9 mouse cellular contexts compared by ENCODE assay signal in the genomic region with DNA sequence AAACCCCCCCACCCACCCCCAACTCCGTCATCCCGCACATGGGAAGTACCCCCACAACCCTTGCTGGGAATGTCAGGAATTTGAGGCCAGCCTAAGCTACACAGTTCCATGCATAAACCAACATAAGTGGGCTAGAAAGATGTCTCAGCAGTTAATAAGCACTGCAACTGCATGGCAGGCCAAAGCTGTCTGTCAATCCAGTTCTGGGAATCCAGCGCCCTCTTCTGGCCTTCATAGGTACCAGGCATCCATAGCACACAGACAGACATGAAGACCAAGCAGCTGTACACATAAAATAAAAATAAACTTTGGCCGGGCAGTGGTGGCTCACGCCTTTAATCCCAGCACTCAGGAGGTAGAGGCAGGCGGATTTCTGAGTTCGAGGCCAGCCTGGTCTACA. TPM values are rescaled to one million over a fixed set of nuclear protein-coding genes. Genes with fewer than 3 reads are reported as not detected.
A peak's percentile ranks its signal among the peaks of the same experiment; 100 is the strongest.
DNase-seq lines count a peak whose midpoint lies in the region; ATAC-seq and TF ChIP-seq lines count a peak whose summit lies in the region.
"Had no signal": no experiment of that assay in that cellular context is flagged by ENCODE, and none has a peak within 500 bp of the region (broad histone marks: within the 10 kb centered on the region; RNA-seq: fewer than 3 reads in every experiment).

No protein-coding gene starts in this region.

- H3K4me2 ChIP-seq in liver, embryonic 12.5 days, result no peak overlapping the region
- H3K4me2 ChIP-seq: midbrain, embryonic 12.5 days had no signal

- TF ChIP-seq CTCF in left cerebral cortex, adult 2 months (IDR thresholded peaks at IDR 0.05), result peak; percentile 79

- peak; percentile 22; the same call in 1 of the 2 replicates for ATAC-seq in liver, embryonic 12.5 days
- ATAC-seq in activated CD4-positive, CD25-positive, alpha-beta regulatory T cell, adult 4 months, result no peak

- 55% methylated on average over 7 of the region's 7 CpGs for WGBS in liver, embryonic 12.5 days (ENCODE audit: insufficient replicate concordance)

- no peaks in the 10 kb centered on the region for H3K27me3 ChIP-seq in liver, embryonic 12.5 days (replicated peaks)
- H3K27me3 ChIP-seq: midbrain, embryonic 12.5 days had no signal

- H3K27ac ChIP-seq in left cerebral cortex, adult 2 months, result no peak overlapping the region
- no peak overlapping the region for H3K27ac ChIP-seq in liver, embryonic 12.5 days
- H3K27ac ChIP-seq: midbrain, embryonic 12.5 days had no signal

- no peaks in the 10 kb centered on the region for H3K9me3 ChIP-seq in liver, embryonic 12.5 days (replicated peaks)
- H3K9me3 ChIP-seq: midbrain, embryonic 12.5 days had no signal

- peak in 1 of 2 experiments; percentile 58 for DNase-seq in left cerebral cortex, adult 2 months (ENCODE audit: extremely low spot score in 1 of 2, low spot score in 2 of 2)
- DNase-seq in left cerebral cortex, adult 11 months (ENCODE audit: low spot score), result no peak
- DNase-seq in NIH3T3 (ENCODE audit: low read depth), result peak; percentile 89
- DNase-seq in embryo, embryonic 10 days (ENCODE audit: low spot score), result peak; percentile 81
- peak; percentile 83 to 87 for DNase-seq in heart, postnatal 10 days
- peak; percentile 91 for DNase-seq in naive thymus-derived CD4-positive, alpha-beta T cell, adult 2 months (ENCODE audit: low read depth)

- H3K9ac ChIP-seq in liver, embryonic 12.5 days, result no peak overlapping the region
- H3K9ac ChIP-seq: midbrain, embryonic 12.5 days had no signal

- peaks cover 27% of the 10 kb centered on the region for H3K4me1 ChIP-seq in liver, embryonic 12.5 days

- H3K36me3 ChIP-seq in liver, embryonic 12.5 days, result peaks cover 97% of the 10 kb centered on the region

- intact Hi-C loops in left cerebral cortex, adult 2 months (cut with DNase I), result no loop called here
- intact Hi-C loops in heart, postnatal 10 days (cut with DNase I), result loop anchor here (1.0 kb wide), 1 partner anchor 22 kb away; no protein-coding TSS in a partner anchor

- no peak overlapping the region for H3K4me3 ChIP-seq in left cerebral cortex, adult 2 months
- H3K4me3 ChIP-seq in liver, embryonic 12.5 days, result no peak overlapping the region
- H3K4me3 ChIP-seq: midbrain, embryonic 12.5 days had no signal

RNA-seq across cellular contexts. Expression of a gene that starts 13.4 kb away (rescaled TPM):
- 10 to 100 TPM; 32.4 to 42.2 TPM for total RNA-seq in left cerebral cortex, adult 2 months (2021)
- total RNA-seq in heart, postnatal 10 days (2021), result 10 to 100 TPM; 19.6 to 22.1 TPM
- 6.0 and 6.1 TPM in 2 replicates for polyA plus RNA-seq in liver, embryonic 12.5 days (2016; fragmentation: Nextera tagmentation; extraction: Ambion mirVana)
- 10 to 100 TPM; 12.5 to 12.9 TPM for polyA plus RNA-seq in activated CD4-positive, CD25-positive, alpha-beta regulatory T cell, adult 4 months (2017; shearing (Covaris generic))

RNA-seq across cellular contexts. Expression of a gene that starts 13.8 kb away (rescaled TPM):
- 10 to 100 TPM; 23.4 to 24.9 TPM for total RNA-seq in left cerebral cortex, adult 2 months (2021)
- 10 to 100 TPM; 20.5 to 24.6 TPM for total RNA-seq in heart, postnatal 10 days (2021)
- polyA plus RNA-seq in liver, embryonic 12.5 days (2016; fragmentation: Nextera tagmentation; extraction: Ambion mirVana), result 77.4 and 77.8 TPM in 2 replicates
- 10 to 100 TPM; 31.6 to 42.2 TPM for polyA plus RNA-seq in activated CD4-positive, CD25-positive, alpha-beta regulatory T cell, adult 4 months (2017; shearing (Covaris generic))

RNA-seq across cellular contexts. Expression of a gene that starts 22.9 kb away (rescaled TPM):
- total RNA-seq in left cerebral cortex, adult 2 months (2021), result 10 to 100 TPM; 48.5 to 48.9 TPM
- total RNA-seq in heart, postnatal 10 days (2021), result under 1 TPM; 0.64 to 0.77 TPM
- 3.9 and 4.8 TPM in 2 replicates for polyA plus RNA-seq in liver, embryonic 12.5 days (2016; fragmentation: Nextera tagmentation; extraction: Ambion mirVana)
- polyA plus RNA-seq in activated CD4-positive, CD25-positive, alpha-beta regulatory T cell, adult 4 months (2017; shearing (Covaris generic)), result 10 to 100 TPM; 54.3 to 75.1 TPM

RNA-seq across cellular contexts. Expression of a gene that starts 27.1 kb away (rescaled TPM):
- total RNA-seq in left cerebral cortex, adult 2 months (2021), result not detected
- not detected for total RNA-seq in heart, postnatal 10 days (2021)
- 5.9 and 6.1 TPM in 2 replicates for polyA plus RNA-seq in liver, embryonic 12.5 days (2016; fragmentation: Nextera tagmentation; extraction: Ambion mirVana)
- not detected for polyA plus RNA-seq in activated CD4-positive, CD25-positive, alpha-beta regulatory T cell, adult 4 months (2017; shearing (Covaris generic))
- polyA plus RNA-seq: midbrain, embryonic 12.5 days had no signal

Comparison
In these comparisons a context has a peak if more than half of its experiments do, and no peak if none do; other contexts are left out.
1. RNA of a gene that starts 22.9 kb away (total RNA-seq): 48.5 to 48.9 TPM in left cerebral cortex, adult 2 months; 0.64 to 0.77 TPM in heart, postnatal 10 days; every median in the first group is over 10 times any median in the second.